Mouse (Mus musculus): ENCODE data around the gene Impdh2. TPM values are rescaled to one million over a fixed set of nuclear protein-coding genes. Genes with fewer than 3 reads are reported as not detected.

Impdh2 gene
- polyA plus RNA-seq, 1 experiment from 2014 or later, result 110 TPM

DNA sequence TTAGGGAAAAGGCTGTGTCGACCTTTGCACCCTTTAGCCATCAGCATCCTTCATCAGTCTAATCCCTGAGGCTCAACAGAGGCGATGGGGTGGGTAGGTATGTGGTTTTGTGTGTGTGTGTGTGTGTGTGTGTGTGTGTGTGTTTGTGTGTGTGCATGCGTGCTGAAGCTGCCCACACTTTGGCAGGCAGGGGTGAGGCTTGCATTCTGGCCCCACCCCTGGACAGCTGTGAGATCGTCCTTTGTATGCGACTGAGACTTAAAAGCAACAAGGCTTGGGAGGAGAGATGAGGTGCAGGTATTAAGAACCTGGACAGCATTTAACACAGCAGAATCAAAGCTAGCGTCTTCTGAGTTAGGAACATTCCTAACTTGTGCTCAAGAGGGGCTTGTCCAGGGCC, 16.9 kb downstream of the Impdh2 start:
- Histone ChIP-seq H3K4me3 (replicated peaks; ENCODE audit: low read length) (peak overlapping the region; percentile 63), H3K9ac (peak overlapping the region; percentile 84), H3K36me3 (replicated peaks; ENCODE audit: control insufficient read depth, insufficient read depth) (peaks cover 60% of the 10 kb centered on the region), H3K27ac (0 out of 2 replicates have a peak overlapping the region, but pooled peaks have one; percentile 16), H3K4me1 (replicated peaks; ENCODE audit: control insufficient read depth, insufficient read depth, low read length) (peaks cover 51% of the 10 kb centered on the region), H3K4me2 (replicated peaks) (peak overlapping the region; percentile 84), H3K27me3 (ENCODE audit: control insufficient read depth, insufficient read depth, low read length) (no peaks in the 10 kb centered on the region), H3K9me3 (ENCODE audit: control insufficient read depth, low read length) (no peaks in the 10 kb centered on the region)
- no peak for DNase-seq (ENCODE audit: low spot score)
- 54% methylated on average over 6 of the region's 6 CpGs for WGBS
- ATAC-seq (ENCODE audit: low FRiP score), result no peak

DNA sequence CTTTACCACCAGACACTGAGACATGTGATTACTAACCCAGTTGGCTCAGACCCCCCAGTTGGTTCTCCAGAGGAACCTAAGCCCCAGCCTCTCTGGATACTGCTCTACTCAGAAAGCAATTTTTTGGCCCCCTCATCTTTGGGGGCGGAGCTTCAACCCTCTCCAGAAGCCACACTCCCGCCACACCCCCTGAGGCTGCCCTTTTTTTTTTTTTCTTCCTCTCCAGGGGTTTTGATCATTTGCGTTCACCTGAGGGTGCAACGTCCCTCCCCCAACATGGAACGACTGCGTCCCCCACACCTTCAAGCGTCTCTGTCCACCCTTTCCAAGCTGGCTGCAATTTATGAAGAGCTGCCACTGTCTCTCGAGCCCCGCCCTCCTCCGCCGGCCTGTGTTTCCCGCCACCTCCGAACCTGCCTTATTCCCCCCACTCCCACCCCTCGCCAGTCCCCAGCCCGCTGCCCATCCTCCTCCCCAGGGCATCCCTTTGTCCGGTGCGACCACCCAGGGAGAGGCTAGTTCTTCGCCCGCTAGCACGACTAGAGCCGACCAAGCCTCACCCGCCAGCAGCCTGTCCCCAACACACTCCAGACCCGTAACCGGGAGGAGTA, 18.0 kb downstream of the Impdh2 start:
- peak; percentile 49; the same call in 1 of the 2 replicates for ATAC-seq (ENCODE audit: low FRiP score)
- under 1% methylated on average over 24 of the region's 24 CpGs for WGBS

DNA sequence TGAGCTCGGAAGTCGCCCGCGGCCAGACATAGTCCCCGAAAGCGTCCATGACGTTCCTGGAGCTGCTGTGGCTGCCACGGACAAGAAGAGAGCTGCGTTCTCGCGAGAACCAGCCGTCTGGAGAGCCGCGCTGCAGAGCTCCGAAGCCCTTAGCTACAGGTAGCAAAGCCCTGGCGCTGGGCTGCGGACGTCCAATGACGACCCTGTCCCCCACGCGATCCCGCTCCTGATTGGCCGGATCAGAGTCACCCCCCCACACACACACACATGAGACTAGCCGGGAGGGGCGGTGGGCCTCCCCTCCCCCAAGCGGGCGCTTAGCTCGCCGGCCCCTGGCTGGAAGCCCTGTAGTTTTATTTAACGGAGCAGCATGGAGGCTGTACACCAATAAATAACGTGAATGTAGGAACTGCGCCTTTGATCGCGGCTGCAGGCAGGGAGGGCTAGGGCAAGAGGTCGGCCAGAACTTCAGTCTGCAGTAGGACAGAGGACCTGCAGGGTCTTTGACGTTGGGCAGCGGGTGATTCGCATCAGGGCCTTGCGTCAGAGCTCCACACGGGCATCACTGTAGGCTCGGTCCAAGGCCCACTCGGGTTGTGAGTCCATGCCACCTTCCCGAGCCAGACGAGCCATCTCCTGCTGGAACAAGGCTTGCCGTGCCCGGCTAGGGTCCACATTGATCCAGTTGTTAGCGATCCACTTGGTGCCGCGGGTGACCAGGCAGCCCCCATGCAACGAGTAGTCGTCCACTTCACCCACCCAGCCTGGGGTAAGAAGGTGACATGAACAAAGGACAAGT, 18.7 kb downstream of the Impdh2 start, which contains the start of gene Wdr6:
Wdr6 (minus strand) TSS at position 195 of the 799 bp plus-strand sequence.
- DNase-seq (ENCODE audit: low spot score) (peak; percentile 94), ATAC-seq (ENCODE audit: low FRiP score) (peak; percentile 97)
- 3% methylated on average over 51 of the region's 51 CpGs for WGBS
- Histone ChIP-seq H3K27ac (peak within 1 kb of the TSS; percentile 95), H3K4me3 (replicated peaks; ENCODE audit: low read length) (peak within 1 kb of the TSS; percentile 63), H3K9me3 (ENCODE audit: control insufficient read depth, low read length) (no peaks in the 10 kb centered on the region), H3K4me2 (replicated peaks) (peak within 1 kb of the TSS; percentile 84), H3K4me1 (replicated peaks; ENCODE audit: control insufficient read depth, insufficient read depth, low read length) (peaks cover 48% of the 10 kb centered on the region), H3K9ac (peak within 1 kb of the TSS; percentile 84), H3K36me3 (replicated peaks; ENCODE audit: control insufficient read depth, insufficient read depth) (peaks cover 47% of the 10 kb centered on the region), H3K27me3 (ENCODE audit: control insufficient read depth, insufficient read depth, low read length) (no peaks in the 10 kb centered on the region)

More for the DNA sequence above, 18.0 kb downstream of the Impdh2 start:
- Histone ChIP-seq H3K4me2 (replicated peaks) (peak overlapping the region; percentile 84), H3K4me1 (replicated peaks; ENCODE audit: control insufficient read depth, insufficient read depth, low read length) (peaks cover 51% of the 10 kb centered on the region), H3K9ac (peak overlapping the region; percentile 84), H3K4me3 (replicated peaks; ENCODE audit: low read length) (peak overlapping the region; percentile 63), H3K27me3 (ENCODE audit: control insufficient read depth, insufficient read depth, low read length) (no peaks in the 10 kb centered on the region), H3K27ac (peak overlapping the region; percentile 95), H3K9me3 (ENCODE audit: control insufficient read depth, low read length) (no peaks in the 10 kb centered on the region), H3K36me3 (replicated peaks; ENCODE audit: control insufficient read depth, insufficient read depth) (peaks cover 54% of the 10 kb centered on the region)
- no peak for DNase-seq (ENCODE audit: low spot score)

DNA sequence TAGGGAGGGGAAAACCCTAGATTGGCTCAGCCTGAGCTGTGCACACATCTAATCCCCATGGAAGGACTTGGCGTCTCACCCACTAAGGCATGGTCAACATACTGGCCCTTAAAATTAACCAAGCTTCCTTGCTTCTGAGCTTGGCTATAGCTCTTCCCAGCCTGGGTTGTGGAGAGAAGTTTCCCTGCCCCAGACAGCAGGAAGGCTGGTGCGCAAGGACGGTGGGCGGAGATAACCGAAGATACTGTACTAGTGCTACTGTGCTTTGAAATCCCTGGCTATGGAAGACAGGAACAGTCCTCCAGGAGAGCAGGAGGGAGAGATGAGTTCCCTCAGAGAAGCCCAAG, 19.2 kb downstream of the Impdh2 start:
- H3K4me1 ChIP-seq (replicated peaks; ENCODE audit: control insufficient read depth, insufficient read depth, low read length), result peaks cover 42% of the 10 kb centered on the region
- no peak for ATAC-seq (ENCODE audit: low FRiP score)
- DNase-seq (ENCODE audit: low spot score), result no peak
- no peaks in the 10 kb centered on the region for H3K9me3 ChIP-seq (ENCODE audit: control insufficient read depth, low read length)
- peak overlapping the region; percentile 84 for H3K4me2 ChIP-seq (replicated peaks)
- H3K27me3 ChIP-seq (ENCODE audit: control insufficient read depth, insufficient read depth, low read length), result no peaks in the 10 kb centered on the region
- peak overlapping the region; percentile 59 for H3K9ac ChIP-seq
- peaks cover 42% of the 10 kb centered on the region for H3K36me3 ChIP-seq (replicated peaks; ENCODE audit: control insufficient read depth, insufficient read depth)
- H3K27ac ChIP-seq, result peak overlapping the region; percentile 95
- H3K4me3 ChIP-seq (replicated peaks; ENCODE audit: low read length), result peak overlapping the region; percentile 63
- WGBS, result 62% methylated on average over 5 of the region's 5 CpGs

DNA sequence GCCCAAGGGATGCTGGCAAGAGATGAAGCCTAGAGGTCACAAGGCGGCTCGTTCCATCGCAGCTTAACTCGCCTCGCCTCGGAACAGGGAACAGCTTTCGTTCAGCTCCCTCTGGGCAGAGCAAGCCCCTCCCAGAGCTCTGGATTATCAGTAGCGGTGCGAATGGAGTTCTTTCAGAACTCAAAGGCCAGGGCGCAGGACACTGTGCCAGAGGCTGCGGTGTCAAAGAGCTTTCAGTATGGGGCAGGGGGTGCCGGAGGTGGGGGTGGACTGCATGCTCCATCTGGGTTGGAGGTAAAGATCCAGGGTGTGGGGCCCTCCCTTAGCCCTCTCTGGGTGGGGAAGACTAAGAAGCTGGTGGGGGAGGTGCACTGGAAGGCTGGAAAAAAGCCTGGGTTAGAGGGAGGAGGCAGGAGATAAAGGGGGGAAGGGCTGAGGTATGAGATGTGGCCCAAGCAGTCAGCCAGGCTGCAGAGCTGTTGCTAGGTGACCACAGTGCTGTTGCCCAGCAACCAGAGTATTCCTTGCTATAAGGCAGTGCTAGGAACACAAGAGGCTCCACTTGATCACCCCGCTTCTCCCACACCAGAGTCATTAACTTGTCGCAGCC, 27.6 kb downstream of the Impdh2 start:
- DNase-seq (ENCODE audit: low spot score), result peak; percentile 90
- H3K4me3 ChIP-seq (replicated peaks; ENCODE audit: low read length), result peak overlapping the region; percentile 5; the same call in 1 of the 2 replicates
- H3K4me2 ChIP-seq (replicated peaks), result peak overlapping the region; percentile 50
- H3K27ac ChIP-seq, result peak overlapping the region; percentile 98
- H3K4me1 ChIP-seq (replicated peaks; ENCODE audit: control insufficient read depth, insufficient read depth, low read length), result peaks cover 34% of the 10 kb centered on the region
- H3K36me3 ChIP-seq (replicated peaks; ENCODE audit: control insufficient read depth, insufficient read depth), result peaks cover 8% of the 10 kb centered on the region; the same call in 1 of the 2 replicates
- ATAC-seq (ENCODE audit: low FRiP score), result peak; percentile 97
- H3K9me3 ChIP-seq (ENCODE audit: control insufficient read depth, low read length), result no peaks in the 10 kb centered on the region
- no peaks in the 10 kb centered on the region for H3K27me3 ChIP-seq (ENCODE audit: control insufficient read depth, insufficient read depth, low read length)
- H3K9ac ChIP-seq, result peak overlapping the region; percentile 37
- WGBS, result under 1% methylated on average over 14 of the region's 14 CpGs

DNA sequence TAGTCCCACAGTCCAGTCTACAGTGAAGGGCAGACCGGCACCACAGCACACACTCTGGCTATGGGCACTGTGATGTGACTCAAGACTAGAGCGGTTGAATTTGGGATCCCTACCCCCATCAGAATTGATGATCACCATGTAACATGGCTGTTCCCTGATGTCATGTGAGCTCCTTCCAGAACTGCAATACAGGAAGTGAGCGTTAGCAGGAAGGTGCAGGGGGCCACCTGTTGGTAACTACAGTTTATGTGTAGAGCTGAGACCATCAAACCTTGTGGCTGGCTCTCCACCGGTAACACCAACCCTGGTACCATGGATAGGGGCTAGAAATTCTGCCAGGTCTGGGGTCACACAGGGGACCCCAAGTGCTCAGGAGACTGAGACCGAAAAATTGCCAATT, 29.1 kb downstream of the Impdh2 start:
- Histone ChIP-seq H3K9ac (no peak overlapping the region), H3K4me1 (replicated peaks; ENCODE audit: control insufficient read depth, insufficient read depth, low read length) (peaks cover 34% of the 10 kb centered on the region), H3K4me2 (replicated peaks) (no peak overlapping the region), H3K27me3 (ENCODE audit: control insufficient read depth, insufficient read depth, low read length) (no peaks in the 10 kb centered on the region), H3K36me3 (replicated peaks; ENCODE audit: control insufficient read depth, insufficient read depth) (peaks cover 5% of the 10 kb centered on the region; the same call in 1 of the 2 replicates), H3K27ac (peak overlapping the region; percentile 98), H3K9me3 (ENCODE audit: control insufficient read depth, low read length) (no peaks in the 10 kb centered on the region), H3K4me3 (replicated peaks; ENCODE audit: low read length) (no peak overlapping the region)
- WGBS, result 72% methylated on average over 5 of the region's 5 CpGs
- ATAC-seq (ENCODE audit: low FRiP score) (no peak), DNase-seq (ENCODE audit: low spot score) (no peak)

DNA sequence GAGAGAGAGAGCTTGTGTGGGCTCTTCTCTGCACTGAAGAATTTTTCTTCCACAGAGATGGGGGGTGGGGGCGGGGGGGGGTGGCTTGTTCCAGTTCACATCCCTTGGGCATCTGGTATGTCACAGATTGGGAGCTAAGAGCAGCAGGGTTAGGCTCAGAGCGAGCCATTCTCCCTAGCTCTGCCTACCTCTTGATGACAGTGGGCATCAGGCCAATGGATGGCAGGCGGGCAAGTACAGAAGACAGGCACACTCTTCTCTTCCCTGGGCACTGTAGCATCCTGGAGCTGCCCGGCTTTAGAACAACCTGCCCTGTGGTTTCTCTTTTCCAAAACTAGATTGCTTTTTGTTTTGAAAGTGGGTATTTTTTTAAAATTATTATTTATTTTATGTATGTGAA, 31.4 kb downstream of the Impdh2 start:
- 74% methylated on average over 4 of the region's 4 CpGs for WGBS

DNA sequence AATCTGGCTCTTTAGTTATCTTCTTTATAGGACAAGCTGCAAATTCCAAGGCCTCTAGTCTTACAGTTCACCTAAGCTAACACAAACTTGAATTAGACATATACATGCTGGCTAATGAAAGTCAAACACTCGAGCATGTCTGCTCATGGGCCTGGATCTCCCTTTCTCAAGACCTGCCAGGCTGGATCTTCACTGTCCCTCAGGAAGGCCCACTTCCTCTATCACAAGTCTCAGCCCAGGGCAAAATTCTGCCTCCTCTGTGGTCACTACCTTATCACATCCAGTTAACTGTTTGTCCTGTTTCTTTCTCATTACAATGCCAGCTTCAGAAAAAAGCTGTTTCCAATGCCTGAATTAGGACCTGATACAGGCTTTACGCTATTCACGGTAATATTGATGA, 34.3 kb downstream of the Impdh2 start:
- H3K9me3 ChIP-seq (ENCODE audit: control insufficient read depth, low read length), result no peaks in the 10 kb centered on the region
- H3K36me3 ChIP-seq (replicated peaks; ENCODE audit: control insufficient read depth, insufficient read depth), result 0 out of 2 replicates have a peak, but pooled peaks cover 5% of the 10 kb centered on the region
- H3K9ac ChIP-seq, result no peak overlapping the region
- no peak overlapping the region for H3K27ac ChIP-seq
- DNase-seq (ENCODE audit: low spot score), result no peak
- 87% methylated on average over 3 of the region's 3 CpGs for WGBS
- no peaks in the 10 kb centered on the region for H3K27me3 ChIP-seq (ENCODE audit: control insufficient read depth, insufficient read depth, low read length)
- peaks cover 15% of the 10 kb centered on the region; the same call in 1 of the 2 replicates for H3K4me1 ChIP-seq (replicated peaks; ENCODE audit: control insufficient read depth, insufficient read depth, low read length)
- H3K4me2 ChIP-seq (replicated peaks), result no peak overlapping the region
- no peak overlapping the region for H3K4me3 ChIP-seq (replicated peaks; ENCODE audit: low read length)
- ATAC-seq (ENCODE audit: low FRiP score), result no peak

More for the DNA sequence above, 31.4 kb downstream of the Impdh2 start:
- H3K4me2 ChIP-seq (replicated peaks), result no peak overlapping the region
- H3K27me3 ChIP-seq (ENCODE audit: control insufficient read depth, insufficient read depth, low read length), result no peaks in the 10 kb centered on the region
- no peak overlapping the region for H3K27ac ChIP-seq
- H3K9me3 ChIP-seq (ENCODE audit: control insufficient read depth, low read length), result no peaks in the 10 kb centered on the region
- peaks cover 5% of the 10 kb centered on the region; the same call in 1 of the 2 replicates for H3K36me3 ChIP-seq (replicated peaks; ENCODE audit: control insufficient read depth, insufficient read depth)
- no peak overlapping the region for H3K4me3 ChIP-seq (replicated peaks; ENCODE audit: low read length)
- DNase-seq (ENCODE audit: low spot score), result no peak
- H3K9ac ChIP-seq, result no peak overlapping the region
- peaks cover 32% of the 10 kb centered on the region for H3K4me1 ChIP-seq (replicated peaks; ENCODE audit: control insufficient read depth, insufficient read depth, low read length)
- no peak for ATAC-seq (ENCODE audit: low FRiP score)
